ENCODE assay signal across 9 mouse cellular contexts in the genomic region with DNA sequence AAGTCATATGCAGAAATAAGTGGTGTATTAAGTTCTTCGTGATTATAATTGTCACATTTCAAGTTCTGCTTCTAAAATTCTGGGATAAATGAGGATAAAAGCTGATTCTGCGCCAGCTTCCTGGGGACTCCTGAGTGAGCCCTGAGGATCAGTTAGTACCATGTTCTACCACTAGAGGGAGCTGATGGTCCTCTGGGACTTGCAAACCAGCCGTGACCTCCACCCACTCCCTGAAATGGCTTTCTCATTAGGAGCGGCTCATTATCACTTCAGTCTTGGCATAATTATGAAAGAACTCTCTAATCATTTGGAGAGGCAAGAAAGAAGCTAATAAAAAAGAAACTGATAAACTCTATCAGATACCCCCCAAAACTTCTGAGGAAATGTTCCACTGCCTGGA. TPM values are rescaled to one million over a fixed set of nuclear protein-coding genes. Genes with fewer than 3 reads are reported as not detected.
DNase-seq lines count a peak whose midpoint lies in the region; ATAC-seq and TF ChIP-seq lines count a peak whose summit lies in the region.
"Had no signal": no experiment of that assay in that cellular context is flagged by ENCODE, and none has a peak within 500 bp of the region (broad histone marks: within the 10 kb centered on the region; RNA-seq: fewer than 3 reads in every experiment).

No protein-coding gene starts in this region.

- no peaks in the 10 kb centered on the region for H3K4me1 ChIP-seq in liver, adult 2 months (ENCODE audit: control insufficient read depth, insufficient read depth, low read length)
- H3K4me1 ChIP-seq in liver, embryonic 11.5 days (replicated peaks; ENCODE audit: control insufficient read depth, insufficient read depth, low read length) = no peaks in the 10 kb centered on the region
- H3K4me1 ChIP-seq in neural tube, embryonic 11.5 days (ENCODE audit: control insufficient read depth, insufficient read depth, low read length) = no peaks in the 10 kb centered on the region

- no peak overlapping the region for H3K27ac ChIP-seq in liver, adult 2 months (replicated peaks; ENCODE audit: insufficient read depth, low read depth, low read length)
- H3K27ac ChIP-seq in liver, embryonic 11.5 days (ENCODE audit: low read depth, low read length) = no peak overlapping the region
- no peak overlapping the region for H3K27ac ChIP-seq in neural tube, embryonic 11.5 days (ENCODE audit: low read depth, low read length)

- no peak for ATAC-seq in liver, embryonic 11.5 days (replicated peaks; ENCODE audit: low FRiP score)
- ATAC-seq in neural tube, embryonic 11.5 days (ENCODE audit: insufficient read depth, low FRiP score, low TSS enrichment) = no peak
- ATAC-seq in erythroblast, adult 5-6 weeks (replicated peaks; ENCODE audit: low FRiP score, poor library complexity, severe bottlenecking) = no peak

- H3K9ac ChIP-seq in liver, adult 2 months (ENCODE audit: low read depth, low read length) = no peak overlapping the region
- no peak overlapping the region for H3K9ac ChIP-seq in liver, embryonic 11.5 days (ENCODE audit: low read depth, low read length)
- H3K9ac ChIP-seq in neural tube, embryonic 11.5 days (ENCODE audit: low read length) = no peak overlapping the region

- H3K9me3 ChIP-seq in liver, embryonic 11.5 days (ENCODE audit: control insufficient read depth, low read length) = no peaks in the 10 kb centered on the region
- H3K9me3 ChIP-seq in neural tube, embryonic 11.5 days (ENCODE audit: control insufficient read depth, low read length) = no peaks in the 10 kb centered on the region

- H3K79me2 ChIP-seq in liver, adult 2 months (ENCODE audit: control insufficient read depth, insufficient read depth, low read length) = no peaks in the 10 kb centered on the region

- no peaks in the 10 kb centered on the region for H3K27me3 ChIP-seq in liver, adult 2 months (ENCODE audit: control insufficient read depth, insufficient read depth, low read length)
- no peaks in the 10 kb centered on the region for H3K27me3 ChIP-seq in liver, embryonic 11.5 days (replicated peaks; ENCODE audit: control insufficient read depth, insufficient read depth, low read length)
- no peaks in the 10 kb centered on the region for H3K27me3 ChIP-seq in neural tube, embryonic 11.5 days (ENCODE audit: control insufficient read depth, insufficient read depth, low read length)

- no peak overlapping the region for H3K4me2 ChIP-seq in liver, embryonic 11.5 days
- no peak overlapping the region for H3K4me2 ChIP-seq in neural tube, embryonic 11.5 days (ENCODE audit: low read depth)

- no peaks in the 10 kb centered on the region for H3K36me3 ChIP-seq in liver, adult 2 months (ENCODE audit: control insufficient read depth, insufficient read depth, low read length)
- H3K36me3 ChIP-seq in liver, embryonic 11.5 days (ENCODE audit: control insufficient read depth, insufficient read depth, low read length) = no peaks in the 10 kb centered on the region
- no peaks in the 10 kb centered on the region for H3K36me3 ChIP-seq in neural tube, embryonic 11.5 days (ENCODE audit: control insufficient read depth, insufficient read depth, low read length)

- WGBS in liver, adult 2 months = 11% methylated on average over 4 of the region's 4 CpGs
- WGBS in liver, embryonic 11.5 days = 15% methylated on average over 4 of the region's 4 CpGs
- 14% methylated on average over 4 of the region's 4 CpGs for WGBS in neural tube, embryonic 11.5 days

- H3K4me3 ChIP-seq in liver, adult 2 months (ENCODE audit: insufficient read depth, low read depth, low read length) = no peak overlapping the region
- no peak overlapping the region for H3K4me3 ChIP-seq in liver, embryonic 11.5 days (ENCODE audit: low read depth, low read length)
- H3K4me3 ChIP-seq in neural tube, embryonic 11.5 days (ENCODE audit: low read depth, low read length) = no peak overlapping the region
- H3K4me3 ChIP-seq: erythroblast, embryonic 14.5 days had no signal

- peak; percentile 82 for TF ChIP-seq CTCF in liver, adult 2 months (IDR thresholded peaks at IDR 0.05; ENCODE audit: low read depth, low read length)

- DNase-seq in liver, adult 2 months (ENCODE audit: extremely low read depth, low read depth, low spot score) = peak; percentile 45
- no peak for DNase-seq in liver, embryonic 11.5 days (ENCODE audit: low spot score)
- peak; percentile 14 for DNase-seq in WW6 (ENCODE audit: low read depth, low spot score)
- DNase-seq in embryo, embryonic 10.5 days (ENCODE audit: low spot score) = peak; percentile 89
- peak; percentile 72 for DNase-seq in heart, postnatal 4 days
- peak; percentile 26 for DNase-seq in left cerebral cortex, adult 11 months (ENCODE audit: low spot score)
- peak; percentile 46 for DNase-seq in neural tube, embryonic 11.5 days (ENCODE audit: low spot score)

- TF ChIP-seq POLR2A in liver, adult 2 months (IDR thresholded peaks at IDR 0.05; ENCODE audit: extremely low read depth, insufficient read depth, low read length) = no peak

RNA-seq across cellular contexts. Expression of gene Lrrc30, which starts 19.0 kb away (rescaled TPM):
- total RNA-seq in liver, adult 2 months (2014; rRNA removed) = not detected in 2 replicates
- not detected in 2 replicates for polyA plus RNA-seq in liver, adult 2 months (2012; rRNA removed)
- polyA plus RNA-seq in liver, embryonic 11.5 days (2014; fragmentation: Nextera tagmentation; extraction: Ambion mirVana) = not detected in 2 replicates
- total RNA-seq in heart, postnatal 4 days (2021) = under 1 TPM in 1 of 2 experiments, not detected in 1; 0.14 TPM
- polyA plus RNA-seq in neural tube, embryonic 11.5 days (2014; fragmentation: Nextera tagmentation; extraction: Ambion mirVana) = 0.18 TPM in 1 of 2 replicates, not detected in the other
- not detected in 2 replicates for total RNA-seq in erythroblast, adult 5-6 weeks (2015; ENCODE audit: low replicate concordance)
- total RNA-seq in erythroblast, adult 5-6 weeks (2017; ENCODE audit: low replicate concordance) = not detected in 2 replicates
- polyA plus RNA-seq: erythroblast, embryonic 14.5 days had no signal

RNA-seq across cellular contexts. Expression of gene Lama1, which starts 45.6 kb away (rescaled TPM):
- total RNA-seq in liver, adult 2 months (2014; rRNA removed) = 2.8 and 4.3 TPM in 2 replicates
- 5.0 and 5.6 TPM in 2 replicates for polyA plus RNA-seq in liver, adult 2 months (2012; rRNA removed)
- 2.8 and 4.3 TPM in 2 replicates for polyA plus RNA-seq in liver, embryonic 11.5 days (2014; fragmentation: Nextera tagmentation; extraction: Ambion mirVana)
- 1 to 10 TPM; 1.8 to 2.0 TPM for total RNA-seq in heart, postnatal 4 days (2021)
- 24.4 and 24.6 TPM in 2 replicates for polyA plus RNA-seq in neural tube, embryonic 11.5 days (2014; fragmentation: Nextera tagmentation; extraction: Ambion mirVana)
- not detected in 2 replicates for total RNA-seq in erythroblast, adult 5-6 weeks (2015; ENCODE audit: low replicate concordance)
- not detected in 2 replicates for total RNA-seq in erythroblast, adult 5-6 weeks (2017; ENCODE audit: low replicate concordance)
- polyA plus RNA-seq: erythroblast, embryonic 14.5 days had no signal
